Mouse (Mus musculus): Measurements from ENCODE around the gene Tbc1d10c.

DNA sequence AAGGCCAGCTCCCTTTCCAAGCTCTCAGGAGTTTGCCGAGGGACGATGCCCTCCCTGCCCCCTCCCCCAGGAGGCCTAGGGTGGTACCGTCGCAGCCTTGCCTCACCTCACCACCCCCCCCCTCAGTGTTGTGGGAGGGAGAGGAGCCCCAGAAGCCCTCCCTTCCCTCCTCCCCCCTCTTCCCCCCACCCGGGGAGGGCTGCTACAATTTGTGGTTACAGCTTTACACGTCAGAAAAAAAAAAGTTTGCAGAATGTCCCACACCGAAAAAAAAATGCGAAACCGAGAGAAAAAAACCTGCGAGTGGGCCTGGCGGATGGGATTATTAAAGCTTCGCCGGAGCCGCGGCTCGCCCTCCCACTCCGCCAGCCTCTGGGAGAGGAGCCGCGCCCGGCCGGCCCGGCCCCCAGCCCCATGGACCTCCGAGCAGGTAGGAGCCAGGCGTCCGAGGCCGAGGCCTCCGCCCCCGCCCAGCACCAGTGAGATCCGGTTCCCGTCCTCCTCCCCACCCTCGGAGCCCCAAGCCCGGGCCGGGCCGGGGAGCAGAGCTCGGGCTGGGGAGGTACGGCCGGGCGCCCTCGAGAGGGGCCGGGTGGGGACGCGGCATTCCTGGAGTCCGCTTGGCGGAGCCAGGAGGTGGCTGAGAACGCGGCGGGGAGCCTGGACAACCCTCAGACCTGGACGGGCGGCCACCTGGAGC, 23.1 kb upstream of the Tbc1d10c start, which contains the start of the genes Clcf1 and AC109138.7:
- TF ChIP-seq CTCF (IDR thresholded peaks at IDR 0.05; ENCODE audit: low read depth): no peak
- TF ChIP-seq EP300 (optimal IDR thresholded peaks at IDR 0.05): no peak
